Comparison of ENCODE assay signal across 25 mouse cellular contexts in genomic region chr9:41471345-41471744, GRCm38 (mm10).
"Had no signal": no experiment of that assay in that cellular context is flagged by ENCODE, and none has a peak within 500 bp of the region (broad histone marks: within the 10 kb centered on the region; RNA-seq: fewer than 3 reads in every experiment).

No protein-coding gene starts in this region.

- H3K27me3 ChIP-seq: heart, embryonic 12.5 days; hindbrain, embryonic 13.5 days; hindbrain, embryonic 15.5 days; intestine, embryonic 15.5 days; limb, embryonic 12.5 days had no signal

- H3K9me3 ChIP-seq: heart, embryonic 10.5 days; heart, embryonic 12.5 days; hindbrain, embryonic 10.5 days; hindbrain, embryonic 13.5 days; hindbrain, embryonic 15.5 days; intestine, embryonic 15.5 days; limb, embryonic 12.5 days had no signal

- DNase-seq: gastrocnemius, adult 2 months; gastrocnemius, postnatal 10 days; gastrocnemius, postnatal 25 days; heart, adult 2 months; heart, postnatal 10 days; heart, postnatal 4 days; kidney, adult 18-20 months; kidney, adult 8-10 months; kidney, postnatal 10 days; kidney, postnatal 25 days; layer of hippocampus, adult 9-11 months; layer of hippocampus, postnatal 36 days; left cerebral cortex, postnatal 4 days; liver had no signal

- H3K4me3 ChIP-seq: gastrocnemius, adult 2 months; heart, adult 2 months; heart, embryonic 10.5 days; heart, embryonic 12.5 days; hindbrain, embryonic 10.5 days; hindbrain, embryonic 13.5 days; hindbrain, embryonic 15.5 days; intestine, embryonic 15.5 days; limb, embryonic 12.5 days had no signal

- H3K27ac ChIP-seq: gastrocnemius, adult 2 months; heart, adult 2 months; heart, embryonic 10.5 days; hindbrain, embryonic 10.5 days; hindbrain, embryonic 15.5 days; intestine, embryonic 15.5 days; liver, embryonic 14.5 days had no signal

- ATAC-seq: inflammation-experienced regulatory T-cells, adult 6 months; intestine, embryonic 15.5 days; intestine, postnatal 0 days had no signal

- H3K36me3 ChIP-seq: heart, embryonic 10.5 days; heart, embryonic 12.5 days; hindbrain, embryonic 13.5 days; hindbrain, embryonic 15.5 days; intestine, embryonic 15.5 days; limb, embryonic 12.5 days had no signal

- H3K4me2 ChIP-seq: heart, embryonic 12.5 days; hindbrain, embryonic 13.5 days; hindbrain, embryonic 15.5 days; intestine, embryonic 15.5 days; limb, embryonic 12.5 days; liver, embryonic 11.5 days had no signal

- H3K9ac ChIP-seq: heart, embryonic 12.5 days; hindbrain, embryonic 13.5 days; hindbrain, embryonic 15.5 days; intestine, embryonic 15.5 days; limb, embryonic 12.5 days; liver, embryonic 14.5 days had no signal
